Mouse (Mus musculus): ENCODE measurements around the gene Ttc24.

- TF ChIP-seq POLR2A (IDR thresholded peaks at IDR 0.05; ENCODE audit: low read depth, low read length) (no peak), CTCF (IDR thresholded peaks at IDR 0.05; ENCODE audit: extremely low read depth, insufficient read depth, insufficient read length, insufficient replicate concordance) (no peak)
These were observed 21.1 kb downstream of the Ttc24 start for GRCm38 (mm10) chr3:88057030-88057429.

Measured in spleen, adult 2 months (tissue).